Mouse (Mus musculus) thymus, adult 2 months (tissue): ENCODE results near the gene Spire2.

Experiments
- CTCF ChIP-seq: fragments of 200-500 bp; IDR thresholded peaks from 2 replicates; pipeline ENCODE4 v1.5.1; 2012; ENCODE audit warnings: mild to moderate bottlenecking, control low read depth, low read length, moderate library complexity, borderline replicate concordance; ENCODE audit not compliant: control insufficient read depth, poor library complexity, insufficient read depth; ENCODE audit errors: extremely low read depth
- POLR2A ChIP-seq: fragments of 200-500 bp; IDR thresholded peaks from 2 replicates; pipeline ENCODE4 v1.6.1; 2012; ENCODE audit warnings: mild to moderate bottlenecking, low read length, control low read depth, moderate library complexity; ENCODE audit not compliant: control insufficient read depth, poor library complexity, insufficient read depth; ENCODE audit errors: extremely low read depth

- no peak for TF ChIP-seq CTCF
- no peak for TF ChIP-seq POLR2A
Measured at GRCm38 (mm10) chr8:123331301-123331700, 1.2 kb upstream of the Spire2 start.
